Mouse (Mus musculus): Measurements from ENCODE around the gene Serinc5. TPM values are rescaled to one million over a fixed set of nuclear protein-coding genes. Genes with fewer than 3 reads are reported as not detected.

Gene Serinc5
- polyA plus RNA-seq, 1 experiment from 2014 or later, result 18.0 TPM

DNA sequence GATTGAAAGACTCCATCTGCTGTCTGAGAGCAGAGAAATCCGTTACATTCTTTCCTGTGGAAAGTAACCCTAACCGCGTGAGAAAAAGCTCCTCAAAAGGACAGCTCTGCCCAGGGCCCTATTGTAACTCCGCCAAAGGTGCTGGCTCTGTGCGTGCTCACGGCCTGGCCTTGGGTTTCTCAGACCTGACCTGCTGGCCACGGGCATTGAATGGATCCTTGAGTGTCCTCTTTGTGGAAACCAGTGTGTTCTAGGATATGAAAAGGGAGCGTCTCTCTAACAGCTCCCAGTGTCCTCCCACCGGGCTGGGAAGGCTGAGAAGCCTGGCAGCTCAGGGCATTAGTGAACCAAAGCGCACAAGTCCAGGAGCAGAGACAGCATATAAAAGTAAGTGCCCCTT lies 38.2 kb downstream of the Serinc5 start:
- H3K36me3 ChIP-seq (ENCODE audit: control insufficient read depth, insufficient read depth, low read length), result no peaks in the 10 kb centered on the region
- H3K9me3 ChIP-seq (ENCODE audit: control insufficient read depth, low read length), result no peaks in the 10 kb centered on the region
- ATAC-seq (ENCODE audit: low FRiP score, low TSS enrichment), result no peak
- no peak overlapping the region for H3K9ac ChIP-seq (ENCODE audit: low read depth, low read length)
- WGBS, result 79% methylated on average over 10 of the region's 10 CpGs
- no peak overlapping the region for H3K4me3 ChIP-seq (ENCODE audit: low read length)
- H3K4me1 ChIP-seq (ENCODE audit: control insufficient read depth, insufficient read depth, low read length), result no peaks in the 10 kb centered on the region
- no peaks in the 10 kb centered on the region for H3K27me3 ChIP-seq (ENCODE audit: control insufficient read depth, insufficient read depth, low read length)
- no peak overlapping the region for H3K27ac ChIP-seq (ENCODE audit: low read depth, low read length)
- no peak overlapping the region for H3K4me2 ChIP-seq (replicated peaks; ENCODE audit: low read depth, low read length)

GRCm38 (mm10) chr13:92650956-92651355 lies 40.1 kb downstream of the Serinc5 start:
- Histone ChIP-seq H3K36me3 (ENCODE audit: control insufficient read depth, insufficient read depth, low read length) (no peaks in the 10 kb centered on the region), H3K9ac (ENCODE audit: low read depth, low read length) (no peak overlapping the region), H3K27me3 (ENCODE audit: control insufficient read depth, insufficient read depth, low read length) (no peaks in the 10 kb centered on the region), H3K27ac (ENCODE audit: low read depth, low read length) (no peak overlapping the region), H3K9me3 (ENCODE audit: control insufficient read depth, low read length) (no peaks in the 10 kb centered on the region), H3K4me2 (replicated peaks; ENCODE audit: low read depth, low read length) (no peak overlapping the region), H3K4me3 (ENCODE audit: low read length) (no peak overlapping the region), H3K4me1 (ENCODE audit: control insufficient read depth, insufficient read depth, low read length) (no peaks in the 10 kb centered on the region)
- WGBS, result 57% methylated on average over 2 of the region's 2 CpGs
- no peak for ATAC-seq (ENCODE audit: low FRiP score, low TSS enrichment)

- no peak overlapping the region for H3K4me3 ChIP-seq (ENCODE audit: low read length)
- no peaks in the 10 kb centered on the region for H3K9me3 ChIP-seq (ENCODE audit: control insufficient read depth, low read length)
- 66% methylated on average over 2 of the region's 2 CpGs for WGBS
- no peaks in the 10 kb centered on the region for H3K4me1 ChIP-seq (ENCODE audit: control insufficient read depth, insufficient read depth, low read length)
- no peaks in the 10 kb centered on the region for H3K27me3 ChIP-seq (ENCODE audit: control insufficient read depth, insufficient read depth, low read length)
- no peak overlapping the region for H3K27ac ChIP-seq (ENCODE audit: low read depth, low read length)
- no peaks in the 10 kb centered on the region for H3K36me3 ChIP-seq (ENCODE audit: control insufficient read depth, insufficient read depth, low read length)
- no peak overlapping the region for H3K9ac ChIP-seq (ENCODE audit: low read depth, low read length)
- H3K4me2 ChIP-seq (replicated peaks; ENCODE audit: low read depth, low read length), result no peak overlapping the region
- ATAC-seq (ENCODE audit: low FRiP score, low TSS enrichment), result no peak
These were observed 41.6 kb downstream of the Serinc5 start for GRCm38 (mm10) chr13:92652498-92652897.

DNA sequence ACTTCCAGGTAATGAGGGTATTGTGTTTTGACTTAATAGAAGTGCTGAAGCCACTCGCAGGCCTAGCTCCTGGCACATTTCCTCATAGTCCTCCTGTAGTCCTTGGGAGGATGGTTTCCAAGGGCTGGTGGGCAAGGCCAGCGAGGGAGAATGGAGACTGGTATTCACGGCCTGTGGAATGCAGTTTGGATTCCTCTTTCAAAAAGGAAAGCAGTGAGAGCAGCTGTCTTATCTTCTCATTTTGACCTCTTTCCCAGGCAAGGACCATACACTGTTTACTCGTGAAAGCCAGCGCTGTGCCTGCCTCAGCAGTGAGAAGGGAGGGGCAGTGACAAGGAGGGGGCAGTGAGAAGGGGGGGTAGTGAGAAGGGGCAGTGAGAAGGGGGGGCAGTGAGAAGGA lies 42.4 kb downstream of the Serinc5 start:
- no peaks in the 10 kb centered on the region for H3K4me1 ChIP-seq (ENCODE audit: control insufficient read depth, insufficient read depth, low read length)
- 30% methylated on average over 5 of the region's 5 CpGs for WGBS
- no peak overlapping the region for H3K9ac ChIP-seq (ENCODE audit: low read depth, low read length)
- no peaks in the 10 kb centered on the region for H3K36me3 ChIP-seq (ENCODE audit: control insufficient read depth, insufficient read depth, low read length)
- no peak overlapping the region for H3K4me2 ChIP-seq (replicated peaks; ENCODE audit: low read depth, low read length)
- no peak overlapping the region for H3K4me3 ChIP-seq (ENCODE audit: low read length)
- H3K9me3 ChIP-seq (ENCODE audit: control insufficient read depth, low read length), result no peaks in the 10 kb centered on the region
- no peak for ATAC-seq (ENCODE audit: low FRiP score, low TSS enrichment)
- H3K27ac ChIP-seq (ENCODE audit: low read depth, low read length), result no peak overlapping the region
- no peaks in the 10 kb centered on the region for H3K27me3 ChIP-seq (ENCODE audit: control insufficient read depth, insufficient read depth, low read length)

DNA sequence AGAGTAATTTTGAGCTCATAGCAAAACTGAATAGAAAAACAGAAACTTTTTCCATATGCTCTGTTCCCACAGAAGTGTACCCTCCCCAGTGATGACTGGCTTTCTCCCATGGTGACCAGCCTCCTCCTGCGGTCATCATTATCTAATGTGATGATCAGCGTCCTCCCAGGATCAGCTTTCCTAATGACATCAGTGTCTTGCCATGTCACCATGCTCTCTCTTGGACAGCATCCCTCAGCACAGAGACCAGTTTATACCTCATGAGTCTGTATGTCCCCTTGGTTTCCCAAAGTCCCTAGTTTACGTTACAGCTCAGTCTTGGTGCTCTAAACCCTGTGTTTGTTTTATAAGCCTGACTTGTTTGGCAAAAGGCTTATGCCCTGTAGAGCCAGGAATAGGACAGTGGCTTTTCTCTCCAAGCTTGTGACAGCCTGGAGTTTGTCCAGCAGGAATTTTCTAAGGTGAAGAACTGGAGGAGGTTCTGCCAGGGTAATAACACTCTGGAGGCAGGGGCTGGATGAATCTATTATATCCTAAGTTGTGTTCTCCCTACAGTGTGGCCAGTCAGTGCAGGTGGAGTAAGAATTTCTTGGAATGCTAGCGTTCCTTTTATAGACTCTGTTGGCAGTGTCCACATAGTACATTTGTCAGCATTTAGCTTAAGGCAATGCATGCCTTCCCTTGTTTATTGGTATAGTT lies 46.1 kb downstream of the Serinc5 start:
- Histone ChIP-seq H3K9me3 (ENCODE audit: control insufficient read depth, low read length) (no peaks in the 10 kb centered on the region), H3K27ac (ENCODE audit: low read depth, low read length) (no peak overlapping the region), H3K27me3 (ENCODE audit: control insufficient read depth, insufficient read depth, low read length) (no peaks in the 10 kb centered on the region), H3K9ac (ENCODE audit: low read depth, low read length) (no peak overlapping the region), H3K4me2 (replicated peaks; ENCODE audit: low read depth, low read length) (no peak overlapping the region), H3K4me1 (ENCODE audit: control insufficient read depth, insufficient read depth, low read length) (no peaks in the 10 kb centered on the region), H3K36me3 (ENCODE audit: control insufficient read depth, insufficient read depth, low read length) (0 out of 2 replicates have a peak, but pooled peaks cover 4% of the 10 kb centered on the region), H3K4me3 (ENCODE audit: low read length) (no peak overlapping the region)
- ATAC-seq (ENCODE audit: low FRiP score, low TSS enrichment), result no peak
- 70% methylated on average over 4 of the region's 4 CpGs for WGBS

DNA sequence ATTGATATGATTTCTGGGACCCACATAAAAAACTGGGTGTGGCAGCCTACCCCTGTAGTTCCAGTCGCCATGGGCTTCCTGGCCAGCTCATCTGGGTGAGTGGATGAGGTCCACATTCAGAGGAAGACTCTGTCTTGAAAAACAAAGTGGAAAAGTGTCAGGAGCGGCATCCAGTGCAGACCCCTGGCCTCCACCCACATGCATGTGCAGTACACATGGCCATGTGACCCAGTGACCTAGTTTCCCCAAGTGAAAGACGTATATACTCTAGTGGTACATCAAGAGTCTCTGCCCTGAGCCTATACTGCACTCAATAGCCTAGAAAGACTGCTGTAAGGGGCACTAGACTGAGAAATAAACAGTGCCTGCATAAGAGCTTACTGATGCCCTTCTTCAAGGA lies 48.7 kb downstream of the Serinc5 start:
- Histone ChIP-seq H3K9me3 (ENCODE audit: control insufficient read depth, low read length) (no peaks in the 10 kb centered on the region), H3K27me3 (ENCODE audit: control insufficient read depth, insufficient read depth, low read length) (no peaks in the 10 kb centered on the region), H3K9ac (ENCODE audit: low read depth, low read length) (no peak overlapping the region), H3K36me3 (ENCODE audit: control insufficient read depth, insufficient read depth, low read length) (0 out of 2 replicates have a peak, but pooled peaks cover 4% of the 10 kb centered on the region), H3K4me1 (ENCODE audit: control insufficient read depth, insufficient read depth, low read length) (0 out of 2 replicates have a peak, but pooled peaks cover 3% of the 10 kb centered on the region), H3K27ac (ENCODE audit: low read depth, low read length) (no peak overlapping the region), H3K4me3 (ENCODE audit: low read length) (no peak overlapping the region), H3K4me2 (replicated peaks; ENCODE audit: low read depth, low read length) (no peak overlapping the region)
- WGBS, result 78% methylated on average over 3 of the region's 3 CpGs
- no peak for ATAC-seq (ENCODE audit: low FRiP score, low TSS enrichment)

- no peaks in the 10 kb centered on the region for H3K27me3 ChIP-seq (ENCODE audit: control insufficient read depth, insufficient read depth, low read length)
- no peak for ATAC-seq (ENCODE audit: low FRiP score, low TSS enrichment)
- H3K36me3 ChIP-seq (ENCODE audit: control insufficient read depth, insufficient read depth, low read length), result 0 out of 2 replicates have a peak, but pooled peaks cover 4% of the 10 kb centered on the region
- WGBS, result 51% methylated on average over 8 of the region's 8 CpGs
- no peak overlapping the region for H3K4me3 ChIP-seq (ENCODE audit: low read length)
- H3K9ac ChIP-seq (ENCODE audit: low read depth, low read length), result no peak overlapping the region
- 0 out of 2 replicates have a peak, but pooled peaks cover 3% of the 10 kb centered on the region for H3K4me1 ChIP-seq (ENCODE audit: control insufficient read depth, insufficient read depth, low read length)
- H3K4me2 ChIP-seq (replicated peaks; ENCODE audit: low read depth, low read length), result no peak overlapping the region
- H3K9me3 ChIP-seq (ENCODE audit: control insufficient read depth, low read length), result no peaks in the 10 kb centered on the region
- no peak overlapping the region for H3K27ac ChIP-seq (ENCODE audit: low read depth, low read length)
These were observed 51.8 kb downstream of the Serinc5 start for GRCm38 (mm10) chr13:92662555-92663286.

DNA sequence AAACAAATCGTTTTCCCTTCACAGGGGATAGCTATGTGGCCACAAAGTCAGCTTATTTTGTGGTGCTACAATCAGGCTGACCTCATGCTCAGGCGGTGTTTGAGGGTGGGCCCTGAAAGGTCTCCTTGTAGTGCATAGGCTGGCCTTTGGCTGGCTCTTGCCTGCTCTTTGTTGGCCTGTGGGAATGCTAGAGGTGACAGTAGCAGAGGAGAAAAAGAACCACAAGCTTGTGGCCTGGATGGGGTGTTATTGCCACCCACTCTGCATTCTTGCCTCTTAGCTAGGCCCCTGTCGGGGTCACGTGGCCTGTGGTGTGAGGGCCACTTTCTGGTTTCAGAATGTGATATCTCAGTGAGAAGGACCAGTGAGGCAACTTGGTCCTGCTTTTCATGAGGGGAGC lies 54.1 kb downstream of the Serinc5 start:
- Histone ChIP-seq H3K9ac (ENCODE audit: low read depth, low read length) (no peak overlapping the region), H3K4me1 (ENCODE audit: control insufficient read depth, insufficient read depth, low read length) (0 out of 2 replicates have a peak, but pooled peaks cover 3% of the 10 kb centered on the region), H3K9me3 (ENCODE audit: control insufficient read depth, low read length) (no peaks in the 10 kb centered on the region), H3K4me2 (replicated peaks; ENCODE audit: low read depth, low read length) (no peak overlapping the region), H3K27me3 (ENCODE audit: control insufficient read depth, insufficient read depth, low read length) (no peaks in the 10 kb centered on the region), H3K27ac (ENCODE audit: low read depth, low read length) (no peak overlapping the region), H3K4me3 (ENCODE audit: low read length) (no peak overlapping the region), H3K36me3 (ENCODE audit: control insufficient read depth, insufficient read depth, low read length) (0 out of 2 replicates have a peak, but pooled peaks cover 4% of the 10 kb centered on the region)
- WGBS, result 71% methylated on average over 4 of the region's 4 CpGs
- ATAC-seq (ENCODE audit: low FRiP score, low TSS enrichment), result no peak
